Mouse (Mus musculus): ENCODE measurements around the gene Fbxl19. TPM values are rescaled to one million over a fixed set of nuclear protein-coding genes. Genes with fewer than 3 reads are reported as not detected.

Fbxl19 gene
- polyA plus RNA-seq, 1 experiment from 2014 or later, result 11.4 TPM

- H3K9ac ChIP-seq, result no peak overlapping the region
- WGBS, result 90% methylated on average over 1 of the region's 1 CpGs
- no peak overlapping the region for H3K4me3 ChIP-seq
- H3K27me3 ChIP-seq, result no peaks in the 10 kb centered on the region
- H3K36me3 ChIP-seq, result peaks cover 65% of the 10 kb centered on the region
- H3K9me3 ChIP-seq (replicated peaks), result no peaks in the 10 kb centered on the region
- H3K4me1 ChIP-seq, result peaks cover 9% of the 10 kb centered on the region; the same call in 1 of the 2 replicates
- ATAC-seq (ENCODE audit: low FRiP score), result no peak
- H3K4me2 ChIP-seq (replicated peaks), result no peak overlapping the region
- no peak overlapping the region for H3K27ac ChIP-seq
Measured at GRCm38 (mm10) chr7:127799738-127800137, 55.4 kb downstream of the Fbxl19 start.

- Histone ChIP-seq H3K4me3 (peak within 1 kb of the TSS; percentile 3; the same call in 1 of the 2 replicates), H3K27ac (0 out of 2 replicates have a peak within 1 kb of the TSS, but pooled peaks have one; percentile 13), H3K4me2 (replicated peaks) (peak within 1 kb of the TSS; percentile 34; the same call in 1 of the 2 replicates), H3K36me3 (peaks cover 64% of the 10 kb centered on the region), H3K4me1 (peaks cover 9% of the 10 kb centered on the region; the same call in 1 of the 2 replicates), H3K27me3 (no peaks in the 10 kb centered on the region), H3K9ac (0 out of 2 replicates have a peak within 1 kb of the TSS, but pooled peaks have one; percentile 9), H3K9me3 (replicated peaks) (no peaks in the 10 kb centered on the region)
- WGBS, result 28% methylated on average over 6 of the region's 6 CpGs
- ATAC-seq (ENCODE audit: low FRiP score), result peak; percentile 73
Measured at GRCm38 (mm10) chr7:127800435-127801009, 56.2 kb downstream of the Fbxl19 start, which contains the start of gene Hsd3b7. Hsd3b7 (plus strand) TSS chr7:127800604.

- H3K9me3 ChIP-seq (replicated peaks), result no peaks in the 10 kb centered on the region
- H3K4me1 ChIP-seq, result peaks cover 9% of the 10 kb centered on the region; the same call in 1 of the 2 replicates
- no peak overlapping the region for H3K9ac ChIP-seq
- peaks cover 64% of the 10 kb centered on the region for H3K36me3 ChIP-seq
- no peak for ATAC-seq (ENCODE audit: low FRiP score)
- no peak overlapping the region for H3K4me3 ChIP-seq
- H3K27me3 ChIP-seq, result no peaks in the 10 kb centered on the region
- no peak overlapping the region for H3K27ac ChIP-seq
- H3K4me2 ChIP-seq (replicated peaks), result no peak overlapping the region
- 93% methylated on average over 8 of the region's 8 CpGs for WGBS
Measured at GRCm38 (mm10) chr7:127801010-127801621, 56.8 kb downstream of the Fbxl19 start.

- ATAC-seq (ENCODE audit: low FRiP score), result no peak
- H3K9me3 ChIP-seq (replicated peaks), result no peaks in the 10 kb centered on the region
- 92% methylated on average over 17 of the region's 17 CpGs for WGBS
- no peak overlapping the region for H3K4me3 ChIP-seq
- H3K9ac ChIP-seq, result no peak overlapping the region
- H3K4me2 ChIP-seq (replicated peaks), result no peak overlapping the region
- no peak overlapping the region for H3K27ac ChIP-seq
- H3K4me1 ChIP-seq, result peaks cover 9% of the 10 kb centered on the region; the same call in 1 of the 2 replicates
- peaks cover 58% of the 10 kb centered on the region for H3K36me3 ChIP-seq
- no peaks in the 10 kb centered on the region for H3K27me3 ChIP-seq
Measured at GRCm38 (mm10) chr7:127802313-127802712, 58.0 kb downstream of the Fbxl19 start.

- no peak for ATAC-seq (ENCODE audit: low FRiP score)
- Histone ChIP-seq H3K4me1 (no peaks in the 10 kb centered on the region), H3K4me2 (replicated peaks) (no peak overlapping the region), H3K27ac (no peak overlapping the region), H3K9me3 (replicated peaks) (no peaks in the 10 kb centered on the region), H3K36me3 (peaks cover 56% of the 10 kb centered on the region), H3K27me3 (no peaks in the 10 kb centered on the region), H3K4me3 (no peak overlapping the region), H3K9ac (no peak overlapping the region)
- 70% methylated on average over 5 of the region's 5 CpGs for WGBS
Measured at GRCm38 (mm10) chr7:127808821-127809220, 64.5 kb downstream of the Fbxl19 start.

GRCm38 (mm10) chr7:127809846-127810245, 65.5 kb downstream of the Fbxl19 start:
- Histone ChIP-seq H3K4me2 (replicated peaks) (no peak overlapping the region), H3K27me3 (no peaks in the 10 kb centered on the region), H3K9ac (no peak overlapping the region), H3K36me3 (peaks cover 60% of the 10 kb centered on the region), H3K4me1 (no peaks in the 10 kb centered on the region), H3K27ac (no peak overlapping the region), H3K4me3 (no peak overlapping the region), H3K9me3 (replicated peaks) (no peaks in the 10 kb centered on the region)
- ATAC-seq (ENCODE audit: low FRiP score), result no peak
- 88% methylated on average over 1 of the region's 1 CpGs for WGBS

GRCm38 (mm10) chr7:127810650-127811049, 66.3 kb downstream of the Fbxl19 start:
- no peak overlapping the region for H3K4me3 ChIP-seq
- no peaks in the 10 kb centered on the region for H3K27me3 ChIP-seq
- peaks cover 56% of the 10 kb centered on the region for H3K36me3 ChIP-seq
- H3K9me3 ChIP-seq (replicated peaks), result no peaks in the 10 kb centered on the region
- H3K9ac ChIP-seq, result no peak overlapping the region
- WGBS, result 79% methylated on average over 10 of the region's 10 CpGs
- H3K27ac ChIP-seq, result no peak overlapping the region
- H3K4me1 ChIP-seq, result no peaks in the 10 kb centered on the region
- ATAC-seq (ENCODE audit: low FRiP score), result no peak
- H3K4me2 ChIP-seq (replicated peaks), result no peak overlapping the region

- no peak for ATAC-seq (ENCODE audit: low FRiP score)
- Histone ChIP-seq H3K4me3 (no peak overlapping the region), H3K9me3 (replicated peaks) (no peaks in the 10 kb centered on the region), H3K27ac (no peak overlapping the region), H3K36me3 (peaks cover 51% of the 10 kb centered on the region), H3K4me2 (replicated peaks) (no peak overlapping the region), H3K9ac (no peak overlapping the region), H3K4me1 (peaks cover 6% of the 10 kb centered on the region), H3K27me3 (no peaks in the 10 kb centered on the region)
- WGBS, result 89% methylated on average over 4 of the region's 4 CpGs
Measured at GRCm38 (mm10) chr7:127811240-127811639, 66.9 kb downstream of the Fbxl19 start.

- peaks cover 45% of the 10 kb centered on the region for H3K36me3 ChIP-seq
- no peaks in the 10 kb centered on the region for H3K27me3 ChIP-seq
- no peak overlapping the region for H3K4me2 ChIP-seq (replicated peaks)
- H3K4me3 ChIP-seq, result no peak overlapping the region
- H3K9me3 ChIP-seq (replicated peaks), result no peaks in the 10 kb centered on the region
- ATAC-seq (ENCODE audit: low FRiP score), result no peak
- H3K4me1 ChIP-seq, result peaks cover 10% of the 10 kb centered on the region
- H3K27ac ChIP-seq, result no peak overlapping the region
- WGBS, result 84% methylated on average over 3 of the region's 3 CpGs
- no peak overlapping the region for H3K9ac ChIP-seq
Measured at GRCm38 (mm10) chr7:127812292-127812691, 67.9 kb downstream of the Fbxl19 start.

- peaks cover 44% of the 10 kb centered on the region for H3K36me3 ChIP-seq
- H3K4me2 ChIP-seq (replicated peaks), result no peak overlapping the region
- WGBS, result 81% methylated on average over 4 of the region's 4 CpGs
- no peaks in the 10 kb centered on the region for H3K27me3 ChIP-seq
- H3K4me1 ChIP-seq, result peaks cover 10% of the 10 kb centered on the region
- H3K27ac ChIP-seq, result no peak overlapping the region
- no peak overlapping the region for H3K4me3 ChIP-seq
- ATAC-seq (ENCODE audit: low FRiP score), result no peak
- H3K9me3 ChIP-seq (replicated peaks), result no peaks in the 10 kb centered on the region
- H3K9ac ChIP-seq, result no peak overlapping the region
Measured at GRCm38 (mm10) chr7:127813821-127814220, 69.5 kb downstream of the Fbxl19 start.

- H3K4me1 ChIP-seq, result peaks cover 10% of the 10 kb centered on the region
- no peak overlapping the region for H3K4me3 ChIP-seq
- 89% methylated on average over 19 of the region's 19 CpGs for WGBS
- H3K27ac ChIP-seq, result no peak overlapping the region
- no peaks in the 10 kb centered on the region for H3K9me3 ChIP-seq (replicated peaks)
- H3K27me3 ChIP-seq, result no peaks in the 10 kb centered on the region
- H3K4me2 ChIP-seq (replicated peaks), result no peak overlapping the region
- ATAC-seq (ENCODE audit: low FRiP score), result no peak
- H3K9ac ChIP-seq, result no peak overlapping the region
- H3K36me3 ChIP-seq, result peaks cover 46% of the 10 kb centered on the region
Measured at GRCm38 (mm10) chr7:127814241-127814921, 70.0 kb downstream of the Fbxl19 start.

- H3K4me3 ChIP-seq, result no peak overlapping the region
- H3K4me2 ChIP-seq (replicated peaks), result no peak overlapping the region
- peaks cover 10% of the 10 kb centered on the region for H3K4me1 ChIP-seq
- H3K27ac ChIP-seq, result no peak overlapping the region
- no peak overlapping the region for H3K9ac ChIP-seq
- 94% methylated on average over 15 of the region's 15 CpGs for WGBS
- no peaks in the 10 kb centered on the region for H3K9me3 ChIP-seq (replicated peaks)
- H3K27me3 ChIP-seq, result no peaks in the 10 kb centered on the region
- H3K36me3 ChIP-seq, result peaks cover 46% of the 10 kb centered on the region
- ATAC-seq (ENCODE audit: low FRiP score), result no peak
Measured at GRCm38 (mm10) chr7:127815116-127815665, 70.8 kb downstream of the Fbxl19 start.
